Mouse (Mus musculus) forebrain, embryonic 14.5 days (tissue): ENCODE data around the gene Polr1c. TPM values are rescaled to one million over a fixed set of nuclear protein-coding genes. Genes with fewer than 3 reads are reported as not detected.

Experiments used
- ATAC-seq: fragments of 200-750 bp; cut with Nextera tagmentation; 2 replicates; pipeline ENCODE4 v1.8.0; 2017; ENCODE audit warnings: mild to moderate bottlenecking, moderate library complexity
- DNase-seq: peaks from one replicate; pipeline ENCODE4 v3.0.0-alpha.2; 2015; ENCODE audit warnings: low spot score
- H3K27ac ChIP-seq: fragments of 300-500 bp; sonication (generic); 2 replicates; pipeline ENCODE4 v1.5.1; 2014; ENCODE audit warnings: low read depth, mild to moderate bottlenecking, control low read depth, low read length, moderate library complexity
- H3K27me3 ChIP-seq: fragments of 300-500 bp; sonication (generic); replicated peaks from 2 replicates; pipeline ENCODE4 v1.6.1; 2014; ENCODE audit warnings: low read length, control low read depth, mixed read lengths; ENCODE audit not compliant: control insufficient read depth, insufficient read depth
- H3K36me3 ChIP-seq: fragments of 300-500 bp; sonication (generic); 2 replicates; pipeline ENCODE4 v1.6.1; 2014; ENCODE audit warnings: low read length, control low read depth; ENCODE audit not compliant: control insufficient read depth, insufficient read depth
- H3K4me1 ChIP-seq: fragments of 300-500 bp; sonication (generic); 2 replicates; pipeline ENCODE4 v1.6.1; 2014; ENCODE audit warnings: antibody characterized with exemption, low read length, control low read depth; ENCODE audit not compliant: control insufficient read depth, insufficient read depth
- H3K4me2 ChIP-seq: fragments of 300-500 bp; sonication (generic); 2 replicates; pipeline ENCODE4 v1.6.1; 2014; ENCODE audit warnings: mild to moderate bottlenecking, control low read depth, low read length
- H3K4me3 ChIP-seq: fragments of 300-500 bp; sonication (generic); 2 replicates; pipeline ENCODE4 v1.5.1; 2014; ENCODE audit warnings: low read depth, low read length, control low read depth
- H3K9ac ChIP-seq: fragments of 300-500 bp; sonication (generic); 2 replicates; pipeline ENCODE4 v1.6.1; 2014; ENCODE audit warnings: mild to moderate bottlenecking, low read length, control low read depth, moderate library complexity
- H3K9me3 ChIP-seq: fragments of 300-500 bp; sonication (generic); replicated peaks from 2 replicates; pipeline ENCODE4 v1.6.1; 2016; ENCODE audit warnings: low read length, control low read depth, mixed read lengths; ENCODE audit not compliant: control insufficient read depth
- WGBS: fragments of 180-500 bp; shearing (Covaris S2); extraction: QIAGEN DNeasy Blood & Tissue Kit; methylation state at CpG from one replicate; pipeline ENCODE4 v1.1.7; 2014; 5-methylcytosine and 5-hydroxymethylcytosine counted together
- polyA plus RNA-seq: library from polyadenylated mRNA; unstranded; fragments of >200 nt; fragmentation: Nextera tagmentation; extraction: Ambion mirVana; gene quantifications from 2 replicates; pipeline ENCODE4 v1.2.1, GENCODE M21; 2014

The Polr1c gene
- polyA plus RNA-seq, 1 experiment from 2014 or later, result 106 TPM

DNA sequence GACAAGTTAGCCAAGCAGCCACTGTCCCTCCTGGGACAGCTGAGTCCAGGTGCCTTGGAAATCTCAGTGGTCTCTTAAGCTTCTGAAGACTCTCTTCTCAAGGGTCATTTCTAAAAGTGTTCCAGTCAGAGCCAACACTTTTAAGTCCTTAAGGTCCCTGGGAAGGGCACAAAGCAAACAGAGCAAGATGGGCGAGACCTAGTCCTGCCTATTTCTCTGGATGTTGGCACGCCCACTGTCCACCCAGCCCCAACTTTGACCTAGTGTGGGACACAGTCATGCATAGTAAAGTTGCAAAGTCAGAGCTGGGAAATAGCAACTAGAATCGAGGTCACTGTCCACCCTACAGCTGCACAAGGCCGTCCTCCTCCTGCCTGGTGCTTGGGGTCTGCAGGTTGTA, 4.9 kb downstream of the Polr1c start:
- Histone ChIP-seq H3K4me3 (no peak overlapping the region), H3K4me2 (no peak overlapping the region), H3K9me3 (no peaks in the 10 kb centered on the region), H3K4me1 (peaks cover 8% of the 10 kb centered on the region), H3K9ac (no peak overlapping the region), H3K27me3 (no peaks in the 10 kb centered on the region), H3K36me3 (peaks cover 84% of the 10 kb centered on the region), H3K27ac (no peak overlapping the region)
- 87% methylated on average over 4 of the region's 4 CpGs for WGBS
- DNase-seq (no peak), ATAC-seq (no peak)

- no peak overlapping the region for H3K9ac ChIP-seq
- no peak overlapping the region for H3K4me3 ChIP-seq
- WGBS, result 83% methylated on average over 13 of the region's 13 CpGs
- DNase-seq, result no peak
- H3K27ac ChIP-seq, result no peak overlapping the region
- H3K9me3 ChIP-seq, result no peaks in the 10 kb centered on the region
- H3K4me1 ChIP-seq, result peaks cover 8% of the 10 kb centered on the region
- no peak for ATAC-seq
- H3K27me3 ChIP-seq, result no peaks in the 10 kb centered on the region
- H3K4me2 ChIP-seq, result no peak overlapping the region
- H3K36me3 ChIP-seq, result peaks cover 89% of the 10 kb centered on the region
These were observed 5.6 kb downstream of the Polr1c start for GRCm38 (mm10) chr17:46242274-46242673.

- WGBS, result 80% methylated on average over 11 of the region's 11 CpGs
- no peak for ATAC-seq
These were observed 6.4 kb downstream of the Polr1c start for GRCm38 (mm10) chr17:46241471-46241870.

GRCm38 (mm10) chr17:46239516-46240114, 8.2 kb downstream of the Polr1c start:
- ATAC-seq, result no peak
- Histone ChIP-seq H3K4me1 (no peaks in the 10 kb centered on the region), H3K4me2 (no peak overlapping the region), H3K9ac (no peak overlapping the region), H3K27me3 (no peaks in the 10 kb centered on the region), H3K4me3 (no peak overlapping the region), H3K36me3 (peaks cover 91% of the 10 kb centered on the region), H3K27ac (no peak overlapping the region), H3K9me3 (no peaks in the 10 kb centered on the region)
- no peak for DNase-seq
- 94% methylated on average over 15 of the region's 15 CpGs for WGBS

More at GRCm38 (mm10) chr17:46241471-46241870, 6.4 kb downstream of the Polr1c start:
- Histone ChIP-seq H3K9me3 (no peaks in the 10 kb centered on the region), H3K4me2 (no peak overlapping the region), H3K4me3 (no peak overlapping the region), H3K27me3 (no peaks in the 10 kb centered on the region), H3K4me1 (0 out of 2 replicates have a peak, but pooled peaks cover under 1% of the 10 kb centered on the region), H3K27ac (no peak overlapping the region), H3K9ac (no peak overlapping the region), H3K36me3 (peaks cover 97% of the 10 kb centered on the region)
- DNase-seq, result no peak

DNA sequence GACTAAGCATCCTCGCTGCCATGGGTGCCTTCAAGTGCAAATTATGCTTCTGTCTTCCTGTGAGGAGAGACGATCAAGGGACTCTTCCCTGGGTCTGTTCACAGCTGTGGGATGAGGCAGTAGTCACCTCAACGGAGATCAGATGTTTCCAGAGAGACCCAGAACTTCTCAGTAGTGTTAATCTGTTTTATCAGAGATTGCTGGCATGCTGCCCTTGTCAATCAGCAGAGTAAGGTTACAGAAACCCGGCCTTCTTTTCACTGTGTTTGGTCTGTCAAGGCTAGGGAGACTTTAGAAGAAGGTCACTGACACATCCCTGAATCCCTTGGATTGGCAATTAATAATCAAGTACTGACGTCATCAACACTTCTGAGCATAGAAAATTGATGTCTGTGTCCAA, 10.4 kb downstream of the Polr1c start:
- Histone ChIP-seq H3K9me3 (no peaks in the 10 kb centered on the region), H3K9ac (no peak overlapping the region), H3K27ac (no peak overlapping the region), H3K4me3 (no peak overlapping the region), H3K4me2 (no peak overlapping the region), H3K4me1 (no peaks in the 10 kb centered on the region), H3K36me3 (peaks cover 89% of the 10 kb centered on the region), H3K27me3 (no peaks in the 10 kb centered on the region)
- DNase-seq (no peak), ATAC-seq (no peak)
- WGBS, result 86% methylated on average over 5 of the region's 5 CpGs

DNA sequence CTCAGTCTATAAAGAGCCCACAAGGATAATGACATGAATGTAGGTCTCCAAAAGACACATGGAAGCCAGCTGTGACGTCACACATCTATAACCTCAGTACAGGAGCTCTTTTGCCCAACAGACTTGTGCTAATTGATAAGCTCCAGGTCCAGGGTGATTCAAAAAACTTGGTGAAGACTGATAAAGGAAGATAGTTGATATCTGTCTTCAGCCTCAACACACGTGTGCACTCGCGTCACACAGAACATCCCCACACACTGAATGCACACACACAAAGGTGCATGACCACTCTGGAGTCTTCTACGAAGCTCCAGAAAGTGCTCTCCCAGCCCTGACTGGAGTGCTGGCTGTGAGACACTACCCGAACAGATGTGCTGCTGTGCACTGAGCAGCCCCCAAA, 10.8 kb downstream of the Polr1c start:
- no peaks in the 10 kb centered on the region for H3K9me3 ChIP-seq
- no peak overlapping the region for H3K4me3 ChIP-seq
- DNase-seq, result no peak
- no peaks in the 10 kb centered on the region for H3K27me3 ChIP-seq
- no peak overlapping the region for H3K4me2 ChIP-seq
- ATAC-seq, result no peak
- no peaks in the 10 kb centered on the region for H3K4me1 ChIP-seq
- peaks cover 85% of the 10 kb centered on the region for H3K36me3 ChIP-seq
- H3K9ac ChIP-seq, result no peak overlapping the region
- 93% methylated on average over 6 of the region's 6 CpGs for WGBS
- H3K27ac ChIP-seq, result no peak overlapping the region

- ATAC-seq (no peak), DNase-seq (no peak)
- Histone ChIP-seq H3K4me3 (no peak overlapping the region), H3K36me3 (peaks cover 82% of the 10 kb centered on the region), H3K9me3 (no peaks in the 10 kb centered on the region), H3K27ac (no peak overlapping the region), H3K27me3 (no peaks in the 10 kb centered on the region), H3K4me2 (no peak overlapping the region), H3K9ac (no peak overlapping the region), H3K4me1 (no peaks in the 10 kb centered on the region)
- 91% methylated on average over 1 of the region's 1 CpGs for WGBS
These were observed 11.8 kb downstream of the Polr1c start for GRCm38 (mm10) chr17:46236067-46236466.

- no peak overlapping the region for H3K4me3 ChIP-seq
- no peak overlapping the region for H3K27ac ChIP-seq
- 86% methylated on average over 7 of the region's 7 CpGs for WGBS
- DNase-seq, result no peak
- no peaks in the 10 kb centered on the region for H3K4me1 ChIP-seq
- ATAC-seq, result no peak
- no peak overlapping the region for H3K4me2 ChIP-seq
- H3K27me3 ChIP-seq, result no peaks in the 10 kb centered on the region
- no peaks in the 10 kb centered on the region for H3K9me3 ChIP-seq
- H3K36me3 ChIP-seq, result peaks cover 92% of the 10 kb centered on the region
- H3K9ac ChIP-seq, result no peak overlapping the region
These were observed 20.3 kb downstream of the Polr1c start for GRCm38 (mm10) chr17:46227576-46227975.

DNA sequence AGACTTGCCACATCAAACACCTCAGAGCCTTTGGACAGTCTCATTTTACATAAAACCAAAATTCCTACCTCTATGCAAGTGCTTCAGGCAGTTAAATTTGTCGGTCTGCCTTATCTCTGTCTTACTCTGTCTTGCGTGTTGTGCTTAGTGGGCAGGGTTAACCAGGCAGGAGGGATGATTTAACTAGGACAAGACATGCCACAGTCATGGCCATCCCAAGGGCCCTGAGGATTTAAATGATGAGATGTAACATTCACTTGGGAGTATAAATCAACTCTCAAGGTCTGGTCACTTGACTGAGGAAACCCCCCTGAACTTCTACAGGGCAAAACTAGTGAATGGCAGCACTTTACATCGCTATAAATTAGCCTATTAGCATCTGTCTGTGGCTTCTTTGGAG, 26.3 kb downstream of the Polr1c start:
- ATAC-seq (no peak), DNase-seq (no peak)
- no peak overlapping the region for H3K9ac ChIP-seq
- H3K36me3 ChIP-seq, result peaks cover 100% of the 10 kb centered on the region
- no peak overlapping the region for H3K27ac ChIP-seq
- H3K4me1 ChIP-seq, result no peaks in the 10 kb centered on the region
- H3K9me3 ChIP-seq, result no peaks in the 10 kb centered on the region
- H3K4me2 ChIP-seq, result no peak overlapping the region
- WGBS, result 96% methylated on average over 3 of the region's 3 CpGs
- H3K27me3 ChIP-seq, result no peaks in the 10 kb centered on the region
- H3K4me3 ChIP-seq, result no peak overlapping the region
